Mouse (Mus musculus) liver, postnatal 0 days (tissue): ENCODE measurements around the gene Cdk19. TPM values are rescaled to one million over a fixed set of nuclear protein-coding genes. Genes with fewer than 3 reads are reported as not detected.

Experiments used
- ATAC-seq: fragments of 200-750 bp; cut with Nextera tagmentation; 2 replicates; pipeline ENCODE4 v1.8.0; 2017; ENCODE audit warnings: mild to moderate bottlenecking, moderate library complexity
- DNase-seq: peaks from one replicate; pipeline ENCODE4 v3.0.0-alpha.2; 2016
- H3K27ac ChIP-seq: fragments of 300-500 bp; sonication (generic); 2 replicates; pipeline ENCODE4 v1.5.1; 2014; ENCODE audit warnings: antibody characterized with exemption, moderate library complexity, mild to moderate bottlenecking, low read depth
- H3K27me3 ChIP-seq: fragments of 300-500 bp; sonication (generic); 2 replicates; pipeline ENCODE4 v1.6.1; 2014; ENCODE audit warnings: low read length, control low read depth, mixed read lengths; ENCODE audit not compliant: insufficient read depth
- H3K36me3 ChIP-seq: fragments of 300-500 bp; sonication (generic); replicated peaks from 2 replicates; pipeline ENCODE4 v1.6.1; 2014; ENCODE audit warnings: mild to moderate bottlenecking, control low read depth, low read length, moderate library complexity, mixed read lengths; ENCODE audit not compliant: insufficient read depth
- H3K4me1 ChIP-seq: fragments of 300-500 bp; sonication (generic); 2 replicates; pipeline ENCODE4 v1.6.1; 2014; ENCODE audit warnings: antibody characterized with exemption, mild to moderate bottlenecking, control low read depth; ENCODE audit not compliant: insufficient read depth
- H3K4me2 ChIP-seq: fragments of 300-500 bp; sonication (generic); 2 replicates; pipeline ENCODE4 v1.6.1; 2014; ENCODE audit warnings: low read depth, mild to moderate bottlenecking, low read length, moderate library complexity, mixed read lengths
- H3K4me3 ChIP-seq: fragments of 300-500 bp; sonication (generic); 2 replicates; pipeline ENCODE4 v1.5.1; 2014; ENCODE audit warnings: low read depth, low read length
- H3K9ac ChIP-seq: fragments of 300-500 bp; sonication (generic); replicated peaks from 2 replicates; pipeline ENCODE4 v1.6.1; 2014; ENCODE audit warnings: mild to moderate bottlenecking, moderate library complexity
- H3K9me3 ChIP-seq: fragments of 300-500 bp; sonication (generic); 2 replicates; pipeline ENCODE4 v1.6.1; 2016; ENCODE audit warnings: mild to moderate bottlenecking, control low read depth, low read length, mixed read lengths
- CTCF ChIP-seq: sonication (generic); IDR thresholded peaks from 2 replicates; pipeline ENCODE4 v1.5.1; 2016; ENCODE audit warnings: antibody characterized with exemption, low read depth
- EP300 ChIP-seq: IDR thresholded peaks from 2 replicates; pipeline ENCODE4 v1.6.1; 2016; ENCODE audit warnings: antibody characterized with exemption, low read depth, mild to moderate bottlenecking
- WGBS: fragments of 180-500 bp; shearing (Covaris S2); extraction: QIAGEN DNeasy Blood & Tissue Kit; methylation state at CpG from one replicate; pipeline ENCODE4 v1.1.7; 2014; ENCODE audit not compliant: insufficient replicate concordance; 5-methylcytosine and 5-hydroxymethylcytosine counted together
- polyA plus RNA-seq: library from polyadenylated mRNA; unstranded; fragments of >200 nt; fragmentation: Nextera tagmentation; extraction: Ambion mirVana; gene quantifications from 2 replicates; pipeline ENCODE4 v1.2.1, GENCODE M21; 2015

Gene Cdk19
- polyA plus RNA-seq, 1 experiment from 2014 or later: 2.8 TPM

DNA sequence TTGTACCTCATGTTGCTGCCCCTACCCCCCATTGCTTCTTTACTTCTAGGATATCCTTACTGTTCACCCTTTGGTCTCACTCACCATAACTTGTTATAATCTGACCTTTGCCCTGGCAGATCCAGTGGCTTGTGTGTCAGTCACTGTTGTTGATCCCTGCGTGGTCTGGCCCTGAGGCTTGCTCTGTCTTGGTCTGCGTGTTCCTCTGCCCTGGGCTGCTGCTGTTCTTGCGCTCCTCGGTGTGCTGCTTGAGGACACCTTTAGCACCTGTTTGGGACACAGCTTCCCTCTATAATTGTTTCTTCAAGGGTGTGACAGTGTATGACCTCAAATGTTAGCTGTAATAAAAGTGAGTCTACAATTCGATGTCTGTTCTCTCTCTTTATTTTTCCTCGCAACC lies 122.0 kb downstream of the Cdk19 start:
- Histone ChIP-seq H3K27me3 (no peaks in the 10 kb centered on the region), H3K36me3 (no peaks in the 10 kb centered on the region), H3K27ac (no peak overlapping the region), H3K4me2 (no peak overlapping the region), H3K9me3 (no peaks in the 10 kb centered on the region), H3K4me3 (no peak overlapping the region), H3K9ac (no peak overlapping the region), H3K4me1 (peaks cover 7% of the 10 kb centered on the region)
- ATAC-seq (no peak), DNase-seq (no peak)
- WGBS: 83% methylated on average over 6 of the region's 6 CpGs
- no peak for TF ChIP-seq CTCF
- no peak for TF ChIP-seq EP300

DNA sequence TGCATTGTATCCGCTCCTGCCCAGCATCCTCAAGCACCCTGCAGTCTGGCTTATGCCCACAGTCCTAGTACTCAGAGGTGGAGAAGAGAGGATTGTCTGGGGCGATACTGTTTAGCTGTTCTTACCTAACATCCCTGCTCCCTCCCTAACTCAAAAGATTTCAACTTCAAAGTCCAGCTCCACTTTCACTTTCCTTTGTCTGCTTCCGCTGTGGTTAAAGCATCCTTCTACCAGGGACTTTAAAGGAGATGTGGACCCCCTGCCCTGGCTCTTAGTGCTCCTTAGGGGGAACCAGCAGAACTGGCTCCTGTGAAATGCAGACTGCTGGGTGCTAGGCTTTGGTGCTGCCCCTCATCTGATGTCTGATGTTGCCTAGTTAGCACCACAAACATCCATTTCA lies 122.9 kb downstream of the Cdk19 start:
- TF ChIP-seq EP300: no peak
- TF ChIP-seq CTCF: no peak
- H3K9me3 ChIP-seq: no peaks in the 10 kb centered on the region
- no peak for DNase-seq
- no peak for ATAC-seq
- peak overlapping the region; percentile 34 for H3K4me2 ChIP-seq
- peak overlapping the region; percentile 26; the same call in 1 of the 2 replicates for H3K9ac ChIP-seq
- H3K4me3 ChIP-seq: no peak overlapping the region
- H3K4me1 ChIP-seq: peaks cover 7% of the 10 kb centered on the region
- no peaks in the 10 kb centered on the region for H3K36me3 ChIP-seq
- H3K27me3 ChIP-seq: no peaks in the 10 kb centered on the region
- WGBS: 40% methylated on average over 3 of the region's 3 CpGs
- H3K27ac ChIP-seq: no peak overlapping the region

DNA sequence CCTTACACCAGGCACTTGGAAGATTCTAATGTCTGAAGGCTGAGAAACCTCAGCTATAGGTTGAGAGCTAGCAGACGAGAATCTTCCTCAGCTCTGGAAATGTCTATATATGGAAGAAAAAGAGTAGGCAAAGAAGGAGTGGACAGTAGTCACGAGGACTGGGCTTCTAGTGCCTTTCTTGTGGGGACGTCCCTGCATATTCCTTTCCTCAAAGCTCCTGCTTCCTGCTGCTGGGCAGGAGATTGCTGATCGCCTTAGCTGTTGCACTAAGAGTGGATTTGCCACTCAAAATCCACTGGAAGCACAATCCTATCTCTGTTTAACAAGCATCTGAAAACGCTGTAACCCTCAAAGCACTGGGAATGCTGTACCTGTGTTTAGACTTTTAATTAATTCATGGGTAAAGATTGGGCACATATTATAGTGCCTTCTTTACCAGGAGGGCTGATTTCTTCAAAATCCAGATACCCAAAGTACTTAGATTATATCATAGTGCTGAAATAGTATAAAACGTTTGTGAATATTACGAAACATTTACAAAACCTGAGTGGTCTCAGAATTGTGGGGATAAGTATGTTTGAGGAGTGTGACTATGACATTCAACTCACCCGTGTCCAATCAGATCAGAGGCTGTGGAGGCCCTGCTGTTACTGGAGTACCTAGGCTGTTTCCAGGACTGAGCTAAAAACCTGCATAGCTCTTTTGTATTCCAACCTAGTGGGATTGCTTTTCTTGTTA lies 128.0 kb downstream of the Cdk19 start:
- H3K9me3 ChIP-seq: no peaks in the 10 kb centered on the region
- no peak overlapping the region for H3K9ac ChIP-seq
- H3K27ac ChIP-seq: no peak overlapping the region
- WGBS: 63% methylated on average over 8 of the region's 8 CpGs
- peaks cover 9% of the 10 kb centered on the region for H3K36me3 ChIP-seq
- H3K27me3 ChIP-seq: no peaks in the 10 kb centered on the region
- DNase-seq (peak; percentile 3), ATAC-seq (no peak)
- H3K4me3 ChIP-seq: no peak overlapping the region
- no peak for TF ChIP-seq CTCF
- H3K4me2 ChIP-seq: no peak overlapping the region
- H3K4me1 ChIP-seq: peaks cover 2% of the 10 kb centered on the region

DNA sequence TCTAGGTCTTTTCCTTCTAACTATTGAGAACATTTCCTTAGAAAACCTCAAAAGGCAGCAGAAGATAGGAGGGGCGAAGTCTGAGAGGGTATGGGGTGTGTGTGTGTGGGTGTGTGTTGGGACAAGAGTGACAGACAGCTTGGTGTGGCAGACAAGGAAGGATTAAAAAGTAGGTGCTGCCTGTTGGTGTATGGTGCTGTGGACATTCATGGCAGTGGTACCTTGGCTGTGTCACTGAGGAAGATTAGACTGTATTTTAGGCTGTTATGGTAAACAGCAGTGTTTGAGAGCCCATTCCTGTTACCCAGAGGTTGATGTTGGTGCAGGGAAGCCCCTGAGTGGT lies 128.5 kb downstream of the Cdk19 start:
- H3K27me3 ChIP-seq: no peaks in the 10 kb centered on the region
- ATAC-seq: no peak

DNA sequence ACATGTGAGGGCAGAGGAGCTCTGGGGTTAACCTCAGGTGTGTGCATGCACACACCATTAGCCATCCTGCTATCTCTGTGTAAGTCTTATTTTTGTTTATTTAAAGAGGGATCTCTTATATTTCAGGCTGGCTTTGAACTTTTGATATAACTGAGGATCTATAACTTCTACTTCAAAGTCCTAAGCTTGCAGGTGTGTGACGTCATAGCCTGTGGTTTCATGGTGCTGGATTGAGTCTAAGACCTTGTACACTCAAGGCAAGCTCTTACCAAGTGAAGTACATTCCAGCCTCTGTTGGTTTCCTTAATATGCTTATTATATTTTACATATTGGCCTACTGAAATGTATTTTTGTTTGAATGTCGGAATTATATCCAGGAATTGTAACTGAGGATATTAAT lies 129.8 kb downstream of the Cdk19 start:
- WGBS: 80% methylated on average over 2 of the region's 2 CpGs
- H3K27ac ChIP-seq: no peak overlapping the region
- TF ChIP-seq EP300 (no peak), CTCF (no peak)
- no peak for ATAC-seq
- no peak overlapping the region for H3K4me2 ChIP-seq
- no peaks in the 10 kb centered on the region for H3K27me3 ChIP-seq
- no peak overlapping the region for H3K4me3 ChIP-seq
- peak; percentile 1 for DNase-seq
- no peaks in the 10 kb centered on the region for H3K4me1 ChIP-seq
- no peaks in the 10 kb centered on the region for H3K9me3 ChIP-seq
- H3K9ac ChIP-seq: no peak overlapping the region
- H3K36me3 ChIP-seq: peaks cover 9% of the 10 kb centered on the region

More for the DNA sequence above, 128.5 kb downstream of the Cdk19 start:
- Histone ChIP-seq H3K9me3 (no peaks in the 10 kb centered on the region), H3K27ac (no peak overlapping the region), H3K4me1 (no peaks in the 10 kb centered on the region), H3K36me3 (peaks cover 9% of the 10 kb centered on the region), H3K4me2 (no peak overlapping the region), H3K4me3 (no peak overlapping the region), H3K9ac (no peak overlapping the region)
- TF ChIP-seq EP300: no peak
- TF ChIP-seq CTCF: no peak
- DNase-seq: no peak
- 72% methylated on average over 1 of the region's 1 CpGs for WGBS

DNA sequence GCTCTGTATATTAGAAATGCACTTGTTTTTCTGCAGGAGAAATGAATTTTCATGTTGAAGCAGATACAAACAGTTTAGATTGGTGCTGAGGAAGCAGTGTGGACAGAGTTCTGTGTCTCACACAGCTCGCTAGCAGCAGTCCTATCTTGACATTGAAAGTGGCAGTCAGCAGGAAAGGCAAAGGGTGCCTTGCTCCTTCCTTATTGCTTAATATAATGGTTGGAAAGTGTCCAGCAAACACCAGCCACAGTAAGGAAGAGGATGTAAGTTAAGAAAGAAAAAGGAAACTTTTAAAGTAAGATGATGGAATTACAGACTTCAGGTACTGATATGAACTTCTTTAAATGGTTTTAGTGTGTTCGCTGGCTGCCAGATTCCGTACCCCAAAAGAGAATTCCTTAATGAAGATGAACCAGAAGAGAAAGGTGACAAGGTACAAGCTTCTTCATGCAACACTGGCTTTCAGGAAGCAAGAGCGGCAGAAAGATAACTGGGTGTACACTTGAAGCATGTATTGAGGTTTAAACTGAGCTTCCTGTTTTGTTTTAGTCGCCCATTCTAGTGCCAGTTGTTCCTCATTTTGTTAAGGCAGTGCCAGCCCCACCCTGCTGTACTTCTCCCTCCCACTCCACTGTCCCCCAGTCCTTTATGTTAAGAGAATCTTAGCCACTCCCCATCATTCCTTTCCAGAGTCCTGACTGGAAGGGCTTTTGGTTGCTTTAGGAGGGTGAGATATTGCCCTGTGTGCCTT lies 137.3 kb downstream of the Cdk19 start:
- H3K27me3 ChIP-seq: no peaks in the 10 kb centered on the region
- 32% methylated on average over 5 of the region's 5 CpGs for WGBS
- 0 out of 2 replicates have a peak, but pooled peaks cover 2% of the 10 kb centered on the region for H3K36me3 ChIP-seq
- ATAC-seq: peak; percentile 74
- peak overlapping the region; percentile 74 for H3K27ac ChIP-seq
- H3K4me3 ChIP-seq: no peak overlapping the region; the same call in 1 of the 2 replicates
- no peak overlapping the region for H3K9ac ChIP-seq
- peaks cover 9% of the 10 kb centered on the region; the same call in 1 of the 2 replicates for H3K4me1 ChIP-seq
- no peaks in the 10 kb centered on the region for H3K9me3 ChIP-seq
- H3K4me2 ChIP-seq: peak overlapping the region; percentile 38; the same call in 1 of the 2 replicates
- DNase-seq: no peak
- TF ChIP-seq CTCF (no peak), EP300 (no peak)
